Mouse (Mus musculus) myocyte (in vitro differentiated cells): ENCODE measurements at regions not wholly inside any gene's neighbourhood (a gene's known extent, or its start where the extent isn't known, plus 50 kb on each side); places are given as distances from the start of the nearest gene placed in this dataset.

Source experiments
- E2F4 ChIP-seq: IDR thresholded peaks from one replicate; pipeline ENCODE4 v1.6.1; 2011; ENCODE audit warnings: mild to moderate bottlenecking, control low read depth, moderate library complexity; ENCODE audit not compliant: insufficient read depth
- POLR2A ChIP-seq: IDR thresholded peaks from one replicate; pipeline ENCODE4 v1.6.1; 2011; ENCODE audit warnings: low read depth, mild to moderate bottlenecking, control low read depth, moderate library complexity; ENCODE audit not compliant: insufficient read length
- USF1 ChIP-seq: IDR thresholded peaks from one replicate; pipeline ENCODE4 v1.6.1; 2011; ENCODE audit warnings: low read depth, mild to moderate bottlenecking, control low read depth, moderate library complexity

DNA sequence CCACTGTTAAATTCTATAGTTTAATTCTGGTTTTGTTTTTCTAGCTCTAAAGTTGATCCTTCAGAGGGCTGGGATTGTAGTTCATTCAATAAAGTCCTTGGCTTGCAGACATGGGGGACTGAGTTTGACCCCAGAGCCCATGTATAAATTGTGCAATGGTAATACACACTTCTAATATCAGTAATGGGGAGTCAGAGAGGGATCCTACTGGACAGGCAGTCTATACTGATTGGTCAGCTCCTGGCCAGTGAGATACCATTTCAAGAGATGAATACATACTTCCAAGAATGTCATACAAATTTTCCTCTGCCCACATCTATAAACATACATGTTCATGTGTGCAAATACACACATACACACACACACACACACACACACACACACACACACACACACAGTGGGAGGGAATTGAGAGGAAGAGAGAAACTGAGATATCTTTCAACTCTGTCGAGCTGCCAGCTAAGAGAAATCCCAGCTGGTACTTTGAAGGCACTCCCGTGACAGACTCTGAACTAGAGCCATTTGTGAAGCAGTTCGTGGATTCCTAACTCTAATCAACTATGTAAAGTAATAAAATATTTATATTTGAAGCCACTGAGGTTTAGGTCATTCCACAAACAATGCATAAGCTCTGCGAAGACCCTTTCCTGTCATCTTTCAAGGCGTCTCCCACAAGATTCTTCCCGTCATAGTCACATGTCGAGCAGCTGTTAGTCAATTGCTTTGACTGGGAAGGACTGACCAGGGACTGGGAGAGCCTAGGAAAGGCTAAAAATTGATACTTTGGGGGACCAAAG lies 145.1 kb downstream of the Rpl10-ps3 start:
- no peak for TF ChIP-seq POLR2A
- no peak for TF ChIP-seq USF1
- TF ChIP-seq E2F4: no peak
